Comparison of ENCODE assay signal across 8 mouse cellular contexts in the genomic region with DNA sequence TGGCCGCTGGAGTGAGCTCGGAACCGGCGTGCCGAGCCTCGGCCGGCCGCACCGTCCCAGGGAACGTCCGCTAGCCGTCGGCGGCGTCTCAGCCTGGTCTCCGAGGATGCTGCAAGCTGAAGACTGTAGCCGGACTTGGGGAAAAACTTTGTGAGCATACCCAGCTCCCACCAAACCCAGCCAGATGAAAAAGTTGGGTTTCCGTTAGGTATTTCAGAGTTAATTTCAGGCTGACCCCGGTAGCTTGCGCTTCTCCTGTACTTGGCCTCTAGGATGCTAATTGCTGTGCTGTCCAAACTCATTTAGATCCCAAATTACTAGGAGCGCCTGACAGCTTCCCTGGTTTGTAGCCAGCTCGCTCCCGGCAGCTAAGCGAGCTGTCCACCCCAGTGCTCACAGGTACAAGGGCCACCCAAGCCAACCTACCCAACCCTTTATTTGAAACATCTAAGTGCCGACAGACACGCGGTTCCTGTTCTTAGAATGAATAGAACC. TPM values are rescaled to one million over a fixed set of nuclear protein-coding genes. Genes with fewer than 3 reads are reported as not detected.
DNase-seq lines count a peak whose midpoint lies in the region; ATAC-seq and TF ChIP-seq lines count a peak whose summit lies in the region.

No protein-coding gene starts in this region.

- H3K4me1 ChIP-seq in E14TG2a.4 (replicated peaks; ENCODE audit: low read depth, low read length), result peaks cover 27% of the 10 kb centered on the region
- H3K4me1 ChIP-seq in forebrain, embryonic 10.5 days, result peaks cover 34% of the 10 kb centered on the region
- H3K4me1 ChIP-seq in heart, postnatal 0 days (ENCODE audit: control insufficient read depth, insufficient read depth), result no peaks in the 10 kb centered on the region
- H3K4me1 ChIP-seq in limb, embryonic 12.5 days (replicated peaks), result peaks cover 17% of the 10 kb centered on the region
- peaks cover 12% of the 10 kb centered on the region for H3K4me1 ChIP-seq in neural tube, embryonic 12.5 days

- WGBS in forebrain, embryonic 10.5 days, result under 1% methylated on average over 27 of the region's 27 CpGs
- 2% methylated on average over 27 of the region's 27 CpGs for WGBS in heart, postnatal 0 days
- 0% methylated on average over 27 of the region's 27 CpGs for WGBS in limb, embryonic 12.5 days
- WGBS in neural tube, embryonic 12.5 days, result under 1% methylated on average over 27 of the region's 27 CpGs

- H3K27me3 ChIP-seq in E14TG2a.4 (ENCODE audit: insufficient read depth, low read length), result peaks cover 34% of the 10 kb centered on the region
- peaks cover 99% of the 10 kb centered on the region for H3K27me3 ChIP-seq in forebrain, embryonic 10.5 days (ENCODE audit: poor library complexity, severe bottlenecking)
- H3K27me3 ChIP-seq in heart, postnatal 0 days (ENCODE audit: control insufficient read depth, insufficient read depth, low read length), result 0 out of 2 replicates have a peak, but pooled peaks cover 3% of the 10 kb centered on the region
- no peaks in the 10 kb centered on the region; the same call in 1 of the 2 replicates for H3K27me3 ChIP-seq in limb, embryonic 12.5 days
- H3K27me3 ChIP-seq in neural tube, embryonic 12.5 days (replicated peaks), result peaks cover 50% of the 10 kb centered on the region

- peak overlapping the region; percentile 89 for H3K27ac ChIP-seq in forebrain, embryonic 10.5 days
- peak overlapping the region; percentile 90 for H3K27ac ChIP-seq in heart, postnatal 0 days (ENCODE audit: low read depth)
- peak overlapping the region; percentile 92 for H3K27ac ChIP-seq in limb, embryonic 12.5 days
- peak overlapping the region; percentile 80 for H3K27ac ChIP-seq in neural tube, embryonic 12.5 days

- no peaks in the 10 kb centered on the region for H3K9me3 ChIP-seq in E14TG2a.4 (ENCODE audit: low read length)
- no peaks in the 10 kb centered on the region for H3K9me3 ChIP-seq in forebrain, embryonic 10.5 days
- H3K9me3 ChIP-seq in heart, postnatal 0 days (replicated peaks; ENCODE audit: control insufficient read depth, low read length), result no peaks in the 10 kb centered on the region
- H3K9me3 ChIP-seq in limb, embryonic 12.5 days, result no peaks in the 10 kb centered on the region
- H3K9me3 ChIP-seq in neural tube, embryonic 12.5 days, result no peaks in the 10 kb centered on the region

- TF ChIP-seq CTCF in E14TG2a.4 (conservative IDR thresholded peaks at IDR 0.05; ENCODE audit: low read length), result no peak
- no peak for TF ChIP-seq CTCF in heart, postnatal 0 days (IDR thresholded peaks at IDR 0.05; ENCODE audit: low read depth)

- 0 out of 2 replicates have a peak, but pooled peaks have one; percentile 15 for ATAC-seq in heart, postnatal 0 days (ENCODE audit: insufficient read depth, low read depth)
- no peak for ATAC-seq in limb, embryonic 12.5 days (ENCODE audit: insufficient number of reproducible peaks, insufficient read depth, low FRiP score, low TSS enrichment, low read depth)
- ATAC-seq in neural tube, embryonic 12.5 days (ENCODE audit: low FRiP score, low read depth), result 0 out of 2 replicates have a peak, but pooled peaks have one; percentile 2

- no peaks in the 10 kb centered on the region for H3K36me3 ChIP-seq in E14TG2a.4 (ENCODE audit: insufficient read depth, low read length)
- H3K36me3 ChIP-seq in forebrain, embryonic 10.5 days (replicated peaks), result no peaks in the 10 kb centered on the region
- no peaks in the 10 kb centered on the region for H3K36me3 ChIP-seq in heart, postnatal 0 days (replicated peaks; ENCODE audit: control insufficient read depth, insufficient read depth, low read length)
- no peaks in the 10 kb centered on the region for H3K36me3 ChIP-seq in limb, embryonic 12.5 days
- no peaks in the 10 kb centered on the region for H3K36me3 ChIP-seq in neural tube, embryonic 12.5 days

- H3K9ac ChIP-seq in heart, postnatal 0 days (replicated peaks; ENCODE audit: low read depth, low read length), result peak overlapping the region; percentile 89
- H3K9ac ChIP-seq in limb, embryonic 12.5 days (replicated peaks), result peak overlapping the region; percentile 87
- H3K9ac ChIP-seq in neural tube, embryonic 12.5 days, result peak overlapping the region; percentile 82

- H3K4me2 ChIP-seq in heart, postnatal 0 days (ENCODE audit: low read depth, low read length), result peak overlapping the region; percentile 88
- H3K4me2 ChIP-seq in limb, embryonic 12.5 days, result peak overlapping the region; percentile 70
- peak overlapping the region; percentile 80 for H3K4me2 ChIP-seq in neural tube, embryonic 12.5 days (replicated peaks)

- TF ChIP-seq EP300 in heart, postnatal 0 days (IDR thresholded peaks at IDR 0.05; ENCODE audit: low read depth), result no peak

- H3K4me3 ChIP-seq in E14TG2a.4 (replicated peaks; ENCODE audit: low read length), result peak overlapping the region; percentile 80
- peak overlapping the region; percentile 67 for H3K4me3 ChIP-seq in forebrain, embryonic 10.5 days
- H3K4me3 ChIP-seq in heart, postnatal 0 days (ENCODE audit: low read depth, low read length), result peak overlapping the region; percentile 83
- H3K4me3 ChIP-seq in limb, embryonic 12.5 days (replicated peaks), result peak overlapping the region; percentile 76
- H3K4me3 ChIP-seq in neural tube, embryonic 12.5 days, result peak overlapping the region; percentile 58

- peak; percentile 26 to 35 for DNase-seq in adrenal gland, postnatal 36 days
- DNase-seq in forebrain, embryonic 10.5 days (ENCODE audit: extremely low spot score, low spot score), result peak; percentile 58
- peak; percentile 24 for DNase-seq in heart, postnatal 0 days (ENCODE audit: low spot score)
- no peak for DNase-seq in c-Kit-positive CD71-positive TER-119-positive erythroid progenitor cells, embryonic 14.5 days (ENCODE audit: low spot score)
- no peak for DNase-seq in thymus, postnatal 0 days (ENCODE audit: low spot score)

RNA-seq across cellular contexts. Expression of gene Cacna2d1, which starts 0.8 kb away (rescaled TPM):
- 100 to 1,000 TPM in 1 of 2 experiments, 10 to 100 TPM in 1; 90.2 to 130 TPM for total RNA-seq in adrenal gland, postnatal 36 days (2021)
- polyA plus RNA-seq in forebrain, embryonic 10.5 days (2016; fragmentation: Nextera tagmentation; extraction: Ambion mirVana), result 3.9 and 6.4 TPM in 2 replicates
- total RNA-seq in heart, postnatal 0 days (2014; rRNA removed; ENCODE audit: low replicate concordance), result 37.6 and 41.6 TPM in 2 replicates
- polyA plus RNA-seq in heart, postnatal 0 days (2015; fragmentation: Nextera tagmentation; extraction: Ambion mirVana), result 15.5 and 17.7 TPM in 2 replicates
- 19.5 and 20.5 TPM in 2 replicates for polyA plus RNA-seq in limb, embryonic 12.5 days (2016; fragmentation: Nextera tagmentation; extraction: Ambion mirVana)
- 36.2 and 37.4 TPM in 2 replicates for polyA plus RNA-seq in neural tube, embryonic 12.5 days (2016; fragmentation: Nextera tagmentation; extraction: Ambion mirVana)
- polyA plus RNA-seq in thymus, postnatal 0 days (2015; fragmentation: Nextera tagmentation; extraction: Ambion mirVana), result 1.1 and 1.3 TPM in 2 replicates

Comparison
In these comparisons a context has a peak if more than half of its experiments do, and no peak if none do; other contexts are left out.
1. DNase-seq: peak in adrenal gland, postnatal 36 days (2 of 2), forebrain, embryonic 10.5 days (single experiment) and heart, postnatal 0 days (single experiment); none in c-Kit-positive CD71-positive TER-119-positive erythroid progenitor cells, embryonic 14.5 days (single experiment) and thymus, postnatal 0 days (single experiment).
2. Peak in every context shown above with its lines, with median percentiles within 50 percentile points of each other: H3K4me3 ChIP-seq, H3K27ac ChIP-seq, H3K4me2 ChIP-seq and H3K9ac ChIP-seq.